Mouse (Mus musculus): ENCODE results near the gene Slco4c1.

DNA sequence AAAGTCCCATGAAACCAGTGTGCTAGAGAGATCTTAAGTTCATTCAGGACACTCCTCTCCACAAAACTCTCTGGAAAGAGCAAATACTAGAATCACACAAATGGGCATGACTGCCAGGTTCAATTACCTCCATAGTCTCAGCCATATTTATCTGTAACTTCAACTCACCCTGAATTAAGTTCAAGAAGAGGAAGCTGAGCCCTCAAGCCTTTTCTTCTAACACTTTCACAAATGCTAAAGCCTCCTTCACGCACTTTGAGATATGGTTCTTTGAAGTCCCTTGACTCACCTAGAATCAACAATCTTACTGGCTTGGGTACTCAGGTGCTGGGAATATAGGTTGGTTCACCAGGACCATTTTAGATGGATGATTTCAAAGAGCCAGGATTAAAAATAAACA lies 3.2 kb downstream of the Slco4c1 start:
- TF ChIP-seq CTCF (IDR thresholded peaks at IDR 0.05; ENCODE audit: borderline replicate concordance, insufficient read depth, low read depth, low read length), result no peak
- no peak for TF ChIP-seq POLR2A (IDR thresholded peaks at IDR 0.05; ENCODE audit: borderline replicate concordance, insufficient read depth, low read length)

Measured in cerebellum, adult 2 months (tissue).